27 mouse cellular contexts compared by ENCODE assay signal in genomic region chr13:83615875-83616274, GRCm38 (mm10).
DNase-seq lines count a peak whose midpoint lies in the region; ATAC-seq and TF ChIP-seq lines count a peak whose summit lies in the region.
"Had no signal": no experiment of that assay in that cellular context is flagged by ENCODE, and none has a peak within 500 bp of the region (broad histone marks: within the 10 kb centered on the region; RNA-seq: fewer than 3 reads in every experiment).

No protein-coding gene starts in this region.

- DNase-seq in layer of hippocampus, adult 2 months (ENCODE audit: low spot score in 2 of 2), result no peak
- DNase-seq in layer of hippocampus, adult 9-10 months (ENCODE audit: low spot score), result no peak
- peak; percentile 36 for DNase-seq in brain, adult 2 months (ENCODE audit: low read depth, low spot score)
- DNase-seq in cerebellum, adult 2 months, result no peak
- no peak for DNase-seq in lung, postnatal 4 days
- DNase-seq: adrenal gland, adult 2 months; adrenal gland, postnatal 14 days; cerebellum, adult 11-12 months; cerebellum, adult 9-10 months; cerebellum, postnatal 14 days; gastrocnemius, adult 2 months; gastrocnemius, postnatal 14 days; heart, adult 18-20 months; heart, postnatal 10 days; heart, postnatal 36 days had no signal

- H3K4me2 ChIP-seq in midbrain, embryonic 16.5 days (ENCODE audit: low read length), result no peak overlapping the region
- H3K4me2 ChIP-seq: embryonic facial prominence, embryonic 13.5 days; forebrain, embryonic 12.5 days; forebrain, embryonic 15.5 days; heart, embryonic 12.5 days; heart, embryonic 15.5 days; hindbrain, embryonic 13.5 days had no signal

- H3K36me3 ChIP-seq in midbrain, embryonic 16.5 days (ENCODE audit: control insufficient read depth, insufficient read depth, low read length), result no peaks in the 10 kb centered on the region
- H3K36me3 ChIP-seq: embryonic facial prominence, embryonic 13.5 days; forebrain, embryonic 12.5 days; forebrain, embryonic 15.5 days; hindbrain, embryonic 10.5 days; hindbrain, embryonic 13.5 days had no signal

- no peak for TF ChIP-seq POLR2A in cerebellum, adult 2 months (IDR thresholded peaks at IDR 0.05; ENCODE audit: borderline replicate concordance, insufficient read depth, low read length)

- ATAC-seq in megakaryocyte, adult 5-6 weeks (ENCODE audit: poor library complexity, severe bottlenecking), result 0 out of 2 replicates have a peak, but pooled peaks have one; percentile 23
- no peak for ATAC-seq in midbrain, embryonic 16.5 days
- ATAC-seq: CD4-positive, CD25-positive, alpha-beta regulatory T cell, adult 4 months; forebrain, embryonic 15.5 days; hindbrain, embryonic 16.5 days had no signal

- no peaks in the 10 kb centered on the region for H3K4me1 ChIP-seq in midbrain, embryonic 16.5 days (ENCODE audit: control insufficient read depth, insufficient read depth, low read length)
- H3K4me1 ChIP-seq in cerebellum, adult 2 months (ENCODE audit: control insufficient read depth, insufficient read depth, low read length), result no peaks in the 10 kb centered on the region
- H3K4me1 ChIP-seq: embryonic facial prominence, embryonic 13.5 days; forebrain, embryonic 12.5 days; forebrain, embryonic 15.5 days; hindbrain, embryonic 10.5 days; hindbrain, embryonic 13.5 days had no signal

- H3K27ac ChIP-seq in layer of hippocampus, adult 2 months, result peak overlapping the region; percentile 24; the same call in 1 of the 2 replicates
- no peak overlapping the region for H3K27ac ChIP-seq in midbrain, embryonic 16.5 days (ENCODE audit: low read length)
- H3K27ac ChIP-seq in cerebellum, adult 2 months (ENCODE audit: insufficient read depth, low read length), result no peak overlapping the region
- H3K27ac ChIP-seq: embryonic facial prominence, embryonic 13.5 days; forebrain, embryonic 12.5 days; forebrain, embryonic 15.5 days; gastrocnemius, adult 2 months; heart, embryonic 15.5 days; hindbrain, embryonic 10.5 days; hindbrain, embryonic 13.5 days had no signal

- no peak overlapping the region for H3K4me3 ChIP-seq in layer of hippocampus, adult 2 months
- H3K4me3 ChIP-seq in midbrain, embryonic 16.5 days (ENCODE audit: low read depth, low read length), result no peak overlapping the region
- no peak overlapping the region for H3K4me3 ChIP-seq in cerebellum, adult 2 months (replicated peaks; ENCODE audit: insufficient read depth, low read depth, low read length)
- H3K4me3 ChIP-seq: embryonic facial prominence, embryonic 13.5 days; erythroblast, embryonic 14.5 days; forebrain, embryonic 12.5 days; forebrain, embryonic 15.5 days; gastrocnemius, adult 2 months; heart, embryonic 12.5 days; heart, embryonic 15.5 days; hindbrain, embryonic 10.5 days; hindbrain, embryonic 13.5 days had no signal

- no peak overlapping the region for H3K9ac ChIP-seq in midbrain, embryonic 16.5 days (ENCODE audit: low read depth, low read length)
- H3K9ac ChIP-seq: embryonic facial prominence, embryonic 13.5 days; forebrain, embryonic 12.5 days; forebrain, embryonic 15.5 days; heart, embryonic 12.5 days; heart, embryonic 15.5 days; hindbrain, embryonic 13.5 days had no signal

- WGBS in midbrain, embryonic 16.5 days, result 91% methylated on average over 3 of the region's 3 CpGs
- 83% methylated on average over 3 of the region's 3 CpGs for WGBS in cerebellum, adult 2 months

- H3K27me3 ChIP-seq in midbrain, embryonic 16.5 days (ENCODE audit: control insufficient read depth, insufficient read depth, low read depth, low read length), result no peaks in the 10 kb centered on the region
- H3K27me3 ChIP-seq in cerebellum, adult 2 months (ENCODE audit: control insufficient read depth, insufficient read depth, low read length), result no peaks in the 10 kb centered on the region
- H3K27me3 ChIP-seq: embryonic facial prominence, embryonic 13.5 days; forebrain, embryonic 12.5 days; forebrain, embryonic 15.5 days; heart, embryonic 12.5 days; heart, embryonic 15.5 days; hindbrain, embryonic 13.5 days had no signal

- no peaks in the 10 kb centered on the region for H3K9me3 ChIP-seq in midbrain, embryonic 16.5 days (replicated peaks; ENCODE audit: control insufficient read depth, low read length, poor library complexity, severe bottlenecking)
- H3K9me3 ChIP-seq: embryonic facial prominence, embryonic 13.5 days; forebrain, embryonic 12.5 days; forebrain, embryonic 15.5 days; heart, embryonic 12.5 days; heart, embryonic 15.5 days; hindbrain, embryonic 10.5 days; hindbrain, embryonic 13.5 days had no signal

- TF ChIP-seq CTCF in layer of hippocampus, adult 2 months (conservative IDR thresholded peaks at IDR 0.05), result no peak
- TF ChIP-seq CTCF in cerebellum, adult 2 months (IDR thresholded peaks at IDR 0.05; ENCODE audit: borderline replicate concordance, insufficient read depth, low read depth, low read length), result no peak
